Mouse (Mus musculus) CH12.LX (cell line): ENCODE measurements around the gene Ccl5. TPM values are rescaled to one million over a fixed set of nuclear protein-coding genes. Genes with fewer than 3 reads are reported as not detected.

Experiments
- DNase-seq: peaks from one replicate; pipeline ENCODE4 v3.0.0-alpha.2; 2013; ENCODE audit errors: extremely low read depth
- H3K27ac ChIP-seq: 2 replicates; pipeline ENCODE4 v1.5.1; 2012; ENCODE audit warnings: low read depth, mild to moderate bottlenecking, control low read depth, moderate library complexity; ENCODE audit not compliant: insufficient read depth
- H3K27me3 ChIP-seq: replicated peaks from 2 replicates; pipeline ENCODE3; 2012; ENCODE audit warnings: inconsistent platforms
- H3K36me3 ChIP-seq, 2 experiments: replicated peaks in 1 of 2; 2 replicates each; pipeline versions ENCODE3 to v1.6.1; 2012; ENCODE audit warnings: inconsistent platforms in 1 of 2, low read length in 1 of 2, mild to moderate bottlenecking in 1 of 2, mixed read lengths in 1 of 2, moderate library complexity in 1 of 2; ENCODE audit not compliant: control insufficient read depth in 1 of 2, insufficient read depth in 1 of 2
- H3K4me1 ChIP-seq, 2 experiments: 2 replicates each; pipeline ENCODE4 v1.6.1; 2012; ENCODE audit warnings: inconsistent platforms in 1 of 2, moderate library complexity in 1 of 2; ENCODE audit not compliant: insufficient read depth in 2 of 2, control insufficient read depth in 1 of 2
- H3K4me2 ChIP-seq: 2 replicates; pipeline ENCODE4 v1.6.1; 2012; ENCODE audit warnings: low read depth, mild to moderate bottlenecking, control low read depth; ENCODE audit not compliant: poor library complexity, insufficient read depth, severe bottlenecking
- H3K4me3 ChIP-seq, 3 experiments: fragments of 150-350 bp in 1 of 3; sonication (generic) in 1 of 3; replicated peaks in 1 of 3; 2 replicates each; pipeline versions ENCODE3 to v1.5.1; 2011 to 2012; ENCODE audit warnings: low read depth in 2 of 3, low read length in 2 of 3, mild to moderate bottlenecking in 2 of 3, moderate library complexity in 2 of 3, control low read depth in 1 of 3, improper control_type of control experiment in 1 of 3, inconsistent platforms in 1 of 3, mixed read lengths in 1 of 3; ENCODE audit not compliant: poor library complexity in 1 of 3
- H3K79me2 ChIP-seq: replicated peaks from 2 replicates; pipeline ENCODE4 v1.6.1; 2012; ENCODE audit warnings: mild to moderate bottlenecking, moderate library complexity; ENCODE audit not compliant: control insufficient read depth, poor library complexity, insufficient read depth, severe bottlenecking; ENCODE audit errors: extremely low read depth
- H3K9ac ChIP-seq: 2 replicates; pipeline ENCODE4 v1.6.1; 2012; ENCODE audit warnings: low read depth, mild to moderate bottlenecking, control low read depth, moderate library complexity; ENCODE audit not compliant: insufficient read depth
- H3K9me3 ChIP-seq: replicated peaks from 2 replicates; pipeline ENCODE3; 2012; ENCODE audit warnings: low read length, inconsistent platforms, mixed read lengths
- BHLHE40 ChIP-seq: IDR thresholded peaks from 2 replicates; pipeline ENCODE4 v1.6.1; 2011; ENCODE audit warnings: mild to moderate bottlenecking, low read depth, low read length, improper control_type of control experiment
- CHD1 ChIP-seq: IDR thresholded peaks from 2 replicates; pipeline ENCODE4 v1.6.1; 2012; ENCODE audit warnings: low read depth, low read length, improper control_type of control experiment, inconsistent platforms
- CHD2 ChIP-seq: IDR thresholded peaks from 2 replicates; pipeline ENCODE4 v1.6.1; 2011; ENCODE audit warnings: low read length, improper control_type of control experiment
- CTCF ChIP-seq, 2 experiments: IDR thresholded peaks in 1 of 2; conservative IDR thresholded peaks in 1 of 2; 2 replicates each; pipeline ENCODE4 v1.5.1; 2011 to 2012; ENCODE audit warnings: low read depth in 2 of 2, low read length in 2 of 2, improper control_type of control experiment in 1 of 2, inconsistent platforms in 1 of 2, mild to moderate bottlenecking in 1 of 2, moderate library complexity in 1 of 2
- ELF1 ChIP-seq: IDR thresholded peaks from 2 replicates; pipeline ENCODE4 v1.6.1; 2014; ENCODE audit warnings: low read depth, mild to moderate bottlenecking, inconsistent platforms, low read length, improper control_type of control experiment
- EP300 ChIP-seq: IDR thresholded peaks from 2 replicates; pipeline ENCODE4 v1.6.1; 2011; ENCODE audit warnings: low read length, improper control_type of control experiment
- ETS1 ChIP-seq: conservative IDR thresholded peaks from 2 replicates; pipeline ENCODE4 v1.6.1; 2012; ENCODE audit warnings: low read depth, mild to moderate bottlenecking, inconsistent platforms, low read length, improper control_type of control experiment, moderate library complexity
- IRF4 ChIP-seq: IDR thresholded peaks from 2 replicates; pipeline ENCODE4 v1.6.1; 2014; ENCODE audit warnings: low read depth, mild to moderate bottlenecking, inconsistent platforms, low read length, improper control_type of control experiment
- JUN ChIP-seq: IDR thresholded peaks from 2 replicates; pipeline ENCODE4 v1.6.1; 2011; ENCODE audit warnings: low read depth, mild to moderate bottlenecking, low read length, improper control_type of control experiment, moderate library complexity; ENCODE audit not compliant: insufficient read depth
- MAFK ChIP-seq: IDR thresholded peaks from 2 replicates; pipeline ENCODE4 v1.6.1; 2011; ENCODE audit warnings: low read length, improper control_type of control experiment; ENCODE audit not compliant: insufficient replicate concordance
- MAX ChIP-seq: IDR thresholded peaks from 2 replicates; pipeline ENCODE4 v1.6.1; 2011; ENCODE audit warnings: low read length, improper control_type of control experiment
- MAZ ChIP-seq: IDR thresholded peaks from 2 replicates; pipeline ENCODE4 v1.6.1; 2012; ENCODE audit warnings: low read depth, mild to moderate bottlenecking, inconsistent platforms, low read length, improper control_type of control experiment, moderate library complexity
- MEF2A ChIP-seq: IDR thresholded peaks from 2 replicates; pipeline ENCODE4 v1.6.1; 2014; ENCODE audit warnings: low read depth, mild to moderate bottlenecking, inconsistent platforms, low read length, improper control_type of control experiment, borderline replicate concordance
- MXI1 ChIP-seq: IDR thresholded peaks from 2 replicates; pipeline ENCODE4 v1.6.1; 2011; ENCODE audit warnings: mild to moderate bottlenecking, low read depth, low read length, improper control_type of control experiment
- MYC ChIP-seq: IDR thresholded peaks from 2 replicates; pipeline ENCODE4 v1.6.1; 2011; ENCODE audit warnings: low read depth, mild to moderate bottlenecking, improper control_type of control experiment, low read length
- NRF1 ChIP-seq: IDR thresholded peaks from 2 replicates; pipeline ENCODE4 v1.6.1; 2014; ENCODE audit warnings: low read depth, mild to moderate bottlenecking, inconsistent platforms, low read length, improper control_type of control experiment, moderate library complexity
- PAX5 ChIP-seq: IDR thresholded peaks from 2 replicates; pipeline ENCODE4 v1.6.1; 2012; ENCODE audit warnings: low read length, inconsistent platforms, mixed read lengths
- POLR2A ChIP-seq: IDR thresholded peaks from 2 replicates; pipeline ENCODE4 v1.6.1; 2011; ENCODE audit warnings: low read depth, mild to moderate bottlenecking, improper control_type of control experiment, low read length
- POLR2AphosphoS2 ChIP-seq: IDR thresholded peaks from 2 replicates; pipeline ENCODE4 v1.6.1; 2011; ENCODE audit warnings: low read depth, low read length, improper control_type of control experiment
- RAD21 ChIP-seq: IDR thresholded peaks from 2 replicates; pipeline ENCODE4 v1.6.1; 2011; ENCODE audit warnings: low read depth, mild to moderate bottlenecking, low read length, improper control_type of control experiment, moderate library complexity
- RCOR1 ChIP-seq: conservative IDR thresholded peaks from 2 replicates; pipeline ENCODE4 v1.6.1; 2012; ENCODE audit warnings: low read depth, mild to moderate bottlenecking, inconsistent platforms, low read length, improper control_type of control experiment
- SMC3 ChIP-seq: IDR thresholded peaks from 2 replicates; pipeline ENCODE4 v1.6.1; 2011; ENCODE audit warnings: low read depth, low read length, improper control_type of control experiment
- TBP ChIP-seq: conservative IDR thresholded peaks from 2 replicates; pipeline ENCODE4 v1.6.1; 2011; ENCODE audit warnings: low read depth, low read length, improper control_type of control experiment
- TCF12 ChIP-seq: IDR thresholded peaks from 2 replicates; pipeline ENCODE4 v1.6.1; 2014; ENCODE audit warnings: low read depth, mild to moderate bottlenecking, inconsistent platforms, low read length, improper control_type of control experiment
- UBTF ChIP-seq: IDR thresholded peaks from 2 replicates; pipeline ENCODE4 v1.6.1; 2012; ENCODE audit warnings: low read depth, mild to moderate bottlenecking, inconsistent platforms, low read length, improper control_type of control experiment, moderate library complexity
- ZKSCAN1 ChIP-seq: IDR thresholded peaks from 2 replicates; pipeline ENCODE4 v1.6.1; 2012; ENCODE audit warnings: low read depth, inconsistent platforms, low read length, improper control_type of control experiment, borderline replicate concordance
- ZMIZ1 ChIP-seq: IDR thresholded peaks from 2 replicates; pipeline ENCODE4 v1.6.1; 2012; ENCODE audit warnings: low read depth, mild to moderate bottlenecking, inconsistent platforms, low read length, improper control_type of control experiment
- dilution Hi-C: fragments of 300-500 bp; cut with MboI; formaldehyde crosslinking; loops from 2 replicates; pipeline ENCODE4 v1.14.3; 2020; ENCODE audit warnings: low sequenced_read_pairs; ENCODE audit not compliant: extremely low pct_unique_long_range_greater_than_20kb, extremely low pct_ligation_motif_present
- in situ Hi-C: fragments of 300-500 bp; cut with MboI; formaldehyde crosslinking; loops from 3 replicates; pipeline ENCODE4 v1.14.3; 2019; ENCODE audit warnings: low sequenced_read_pairs, low pct_ligation_motif_present, low pct_unique_long_range_greater_than_20kb, mixed read lengths
- polyA plus RNA-seq: library from polyadenylated mRNA; unstranded; fragments of >175 nt; gene quantifications from 2 replicates; pipeline ENCODE4 v1.2.1, GENCODE M21; 2012; ENCODE audit warnings: low read depth; ENCODE audit not compliant: insufficient read length
- total RNA-seq, 2 experiments: library from RNA; depleted of rRNA; stranded (reverse); fragments of 300-350 nt in 1 of 2; fragments of >200 nt in 1 of 2; gene quantifications; 2 replicates each; pipeline ENCODE4 v1.2.3; 2012 to 2014

Ccl5 gene
- total and polyA plus RNA-seq, 3 experiments = 0.60 to 1.3 (median 0.68) TPM

DNA sequence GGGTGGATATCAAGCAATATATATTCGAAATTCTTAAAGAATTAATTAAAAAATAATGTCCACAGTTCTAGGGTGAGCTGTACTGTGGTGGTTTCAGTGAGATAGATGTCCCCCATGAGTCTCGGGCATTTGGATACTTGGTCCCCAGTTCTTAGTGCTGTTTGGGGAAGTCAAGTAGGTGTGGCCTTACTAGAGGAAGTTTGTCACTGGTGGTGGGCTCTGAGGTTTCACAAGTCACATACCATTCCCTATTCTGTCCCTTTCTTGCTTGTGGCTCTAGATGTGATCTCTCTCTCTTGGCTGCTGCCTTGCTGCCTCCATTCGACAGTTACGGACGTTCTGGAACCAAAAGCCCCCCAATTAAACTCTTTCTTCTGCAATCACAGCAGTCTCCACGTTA, 30.1 kb upstream of the Ccl5 start:
- Histone ChIP-seq H3K4me3 (no peak overlapping the region), H3K27me3 (peaks cover 3% of the 10 kb centered on the region), H3K36me3 (no peaks in the 10 kb centered on the region)
- dilution Hi-C loops = no loop called here
- TF ChIP-seq ZMIZ1 = no peak
- TF ChIP-seq MAX = no peak
- no peak for TF ChIP-seq MXI1
- no peak for TF ChIP-seq EP300
- TF ChIP-seq CTCF (conservative IDR thresholded peaks at IDR 0.05 in 1 of 2, IDR thresholded peaks at IDR 0.05 in 1 of 2; ENCODE audit: low read depth in 2 of 2, low read length in 2 of 2) = no peak
- TF ChIP-seq MAFK = no peak
- no peak for TF ChIP-seq POLR2A
- no peak for TF ChIP-seq BHLHE40
- no peak for TF ChIP-seq RCOR1
- no peak for TF ChIP-seq NRF1
- TF ChIP-seq PAX5 = no peak
- TF ChIP-seq CHD2 = no peak
- no peak for TF ChIP-seq MYC
- no peak for TF ChIP-seq POLR2AphosphoS2
- no peak for TF ChIP-seq ETS1
- no peak for TF ChIP-seq ELF1
- TF ChIP-seq TBP = no peak
- no peak for TF ChIP-seq CHD1
- no peak for TF ChIP-seq JUN
- no peak for TF ChIP-seq RAD21
- TF ChIP-seq, all 38 proteins: peak for 0
- no peak for DNase-seq
- no peak overlapping the region for H3K4me2 ChIP-seq
- peaks cover 17 to 43% of the 10 kb centered on the region in 2 experiments for H3K4me1 ChIP-seq
- no peaks in the 10 kb centered on the region for H3K79me2 ChIP-seq
- H3K9me3 ChIP-seq = no peaks in the 10 kb centered on the region
- H3K9ac ChIP-seq = no peak overlapping the region
- in situ Hi-C loops = loop anchor here (5.0 to 25.0 kb wide), 3 partner anchors 72 to 377 kb away; partner anchors contain the start of genes Ddx52 and Wfdc21
- H3K27ac ChIP-seq = no peak overlapping the region

DNA sequence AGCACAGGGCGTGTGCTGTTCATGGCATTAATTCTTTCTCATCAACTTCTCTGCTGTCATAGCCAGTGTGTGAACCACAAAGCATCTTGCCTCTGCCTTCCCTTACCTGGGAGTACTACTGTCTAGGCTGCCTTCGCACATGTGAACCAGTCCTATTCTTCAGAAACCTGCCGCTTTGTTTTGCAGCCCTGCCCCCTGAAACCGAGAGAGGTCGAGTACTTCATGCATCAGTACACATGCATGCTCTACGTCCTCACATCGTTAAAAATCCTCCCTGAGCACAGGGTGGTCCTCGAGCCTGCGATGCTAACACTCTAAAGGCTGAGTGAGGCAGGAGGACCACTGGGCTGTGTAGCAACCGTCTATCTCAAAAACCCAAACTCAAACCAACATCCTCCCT, 26.8 kb upstream of the Ccl5 start:
- in situ Hi-C loops = loop anchor here (25.0 kb wide), 1 partner anchor 380 kb away; the partner anchor contains the start of gene Ddx52
- peaks cover 17 to 34% of the 10 kb centered on the region in 2 experiments for H3K4me1 ChIP-seq
- peaks cover 4% of the 10 kb centered on the region for H3K9me3 ChIP-seq
- H3K27me3 ChIP-seq = peaks cover 3% of the 10 kb centered on the region
- no peak for DNase-seq
- no peak overlapping the region for H3K27ac ChIP-seq
- no peak overlapping the region for H3K9ac ChIP-seq
- 0 out of 2 replicates have a peak overlapping the region, but pooled peaks have one; percentile 6 for H3K4me2 ChIP-seq
- dilution Hi-C loops = no loop called here
- TF ChIP-seq SMC3 = peak; percentile 21; the same call in 1 of the 2 replicates
- no peak for TF ChIP-seq ZMIZ1
- TF ChIP-seq POLR2AphosphoS2 = no peak
- TF ChIP-seq ZKSCAN1 = no peak
- TF ChIP-seq IRF4 = 0 out of 2 replicates have a peak, but pooled peaks have one; percentile 46
- peak; percentile 54; the same call in 1 of the 2 replicates for TF ChIP-seq MYC
- TF ChIP-seq MAZ = no peak
- peak; percentile 82 for TF ChIP-seq MAX
- no peak for TF ChIP-seq POLR2A
- TF ChIP-seq RAD21 = peak; percentile 5; the same call in 1 of the 2 replicates
- TF ChIP-seq UBTF = no peak
- TF ChIP-seq TCF12 = no peak
- peak; percentile 61 for TF ChIP-seq BHLHE40
- no peak for TF ChIP-seq MEF2A
- peak; percentile 90 for TF ChIP-seq MXI1
- no peak for TF ChIP-seq RCOR1
- H3K79me2 ChIP-seq = no peaks in the 10 kb centered on the region
- H3K36me3 ChIP-seq = no peaks in the 10 kb centered on the region
- H3K4me3 ChIP-seq = no peak overlapping the region
